Mouse (Mus musculus): ENCODE data around the gene Gm6880. TPM values are rescaled to one million over a fixed set of nuclear protein-coding genes. Genes with fewer than 3 reads are reported as not detected.
"Not testable (repeated sequence)": the region's sequence is repeated elsewhere in the genome, so short reads cannot be mapped to it uniquely, and the experiment has no call there.

Gene Gm6880
- not detected in 2 replicates for polyA plus RNA-seq (2016; fragmentation: Nextera tagmentation; extraction: Ambion mirVana)

GRCm38 (mm10) chrX:74481349-74481885 is at the start of gene Gm6880:
Gene Gm6880, minus strand, starts transcription at chrX:74481399.
- not testable (repeated sequence) for H3K36me3 ChIP-seq (replicated peaks)

GRCm38 (mm10) chrX:74517461-74517860 is 36.3 kb upstream of the Gm6880 start:
- not testable (repeated sequence) for H3K27ac ChIP-seq (replicated peaks); DNase-seq (ENCODE audit: low spot score); H3K36me3 ChIP-seq (replicated peaks); H3K4me1 ChIP-seq; H3K4me3 ChIP-seq; H3K27me3 ChIP-seq (replicated peaks; ENCODE audit: low read depth, poor library complexity, severe bottlenecking); H3K9me3 ChIP-seq

More at GRCm38 (mm10) chrX:74481349-74481885, at the start of gene Gm6880:
- H3K9me3 ChIP-seq; DNase-seq (ENCODE audit: low spot score); H3K4me3 ChIP-seq; H3K4me1 ChIP-seq; H3K27ac ChIP-seq (replicated peaks); H3K27me3 ChIP-seq (replicated peaks; ENCODE audit: low read depth, poor library complexity, severe bottlenecking): not testable (repeated sequence)
- 81% methylated on average over 14 of the region's 14 CpGs for WGBS

- Histone ChIP-seq H3K4me1 (no peaks in the 10 kb centered on the region), H3K27me3 (replicated peaks; ENCODE audit: low read depth, poor library complexity, severe bottlenecking) (no peaks in the 10 kb centered on the region), H3K9me3 (no peaks in the 10 kb centered on the region), H3K4me3 (no peak overlapping the region), H3K27ac (replicated peaks) (no peak overlapping the region), H3K36me3 (replicated peaks) (no peaks in the 10 kb centered on the region)
- DNase-seq (ENCODE audit: low spot score) = no peak
- 69% methylated on average over 1 of the region's 1 CpGs for WGBS
Measured at GRCm38 (mm10) chrX:74497131-74497530, 15.9 kb upstream of the Gm6880 start.

GRCm38 (mm10) chrX:74452773-74453172 is 28.4 kb downstream of the Gm6880 start:
- no peak overlapping the region for H3K4me3 ChIP-seq
- DNase-seq (ENCODE audit: low spot score) = no peak
- no peaks in the 10 kb centered on the region for H3K9me3 ChIP-seq
- peaks cover 10% of the 10 kb centered on the region; the same call in 1 of the 2 replicates for H3K36me3 ChIP-seq (replicated peaks)
- no peak overlapping the region for H3K27ac ChIP-seq (replicated peaks)
- no peaks in the 10 kb centered on the region for H3K4me1 ChIP-seq
- H3K27me3 ChIP-seq (replicated peaks; ENCODE audit: low read depth, poor library complexity, severe bottlenecking) = no peaks in the 10 kb centered on the region
- WGBS = 17% methylated on average over 4 of the region's 4 CpGs

GRCm38 (mm10) chrX:74451157-74451912 is 29.9 kb downstream of the Gm6880 start:
- H3K27me3 ChIP-seq (replicated peaks; ENCODE audit: low read depth, poor library complexity, severe bottlenecking) = no peaks in the 10 kb centered on the region
- DNase-seq (ENCODE audit: low spot score) = no peak
- H3K9me3 ChIP-seq = no peaks in the 10 kb centered on the region
- H3K4me1 ChIP-seq = no peaks in the 10 kb centered on the region
- WGBS = 83% methylated on average over 4 of the region's 4 CpGs
- H3K4me3 ChIP-seq = no peak overlapping the region
- peaks cover 13% of the 10 kb centered on the region; the same call in 1 of the 2 replicates for H3K36me3 ChIP-seq (replicated peaks)
- no peak overlapping the region for H3K27ac ChIP-seq (replicated peaks)

Other genes starting within 250 kb of the Gm6880 start
- gene Flna, start 231.6 kb downstream of the Gm6880 start, polyA plus RNA-seq (2016; fragmentation: Nextera tagmentation; extraction: Ambion mirVana) = 315 and 331 TPM in 2 replicates
- gene Emd, start 226.7 kb downstream of the Gm6880 start, polyA plus RNA-seq (2016; fragmentation: Nextera tagmentation; extraction: Ambion mirVana) = 25.9 and 27.8 TPM in 2 replicates
- 846 and 850 TPM in 2 replicates for gene Rpl10, start 210.6 kb downstream of the Gm6880 start, polyA plus RNA-seq (2016; fragmentation: Nextera tagmentation; extraction: Ambion mirVana)
- 68.8 and 70.4 TPM in 2 replicates for gene Taz, start 199.5 kb downstream of the Gm6880 start, polyA plus RNA-seq (2016; fragmentation: Nextera tagmentation; extraction: Ambion mirVana)
- 4.2 and 4.7 TPM in 2 replicates for gene Dnase1l1, start 199.1 kb downstream of the Gm6880 start, polyA plus RNA-seq (2016; fragmentation: Nextera tagmentation; extraction: Ambion mirVana)
- 86.4 and 91.5 TPM in 2 replicates for gene Atp6ap1, start 184.3 kb downstream of the Gm6880 start, polyA plus RNA-seq (2016; fragmentation: Nextera tagmentation; extraction: Ambion mirVana)
- gene Gdi1, start 176.4 kb downstream of the Gm6880 start, polyA plus RNA-seq (2016; fragmentation: Nextera tagmentation; extraction: Ambion mirVana) = 231 and 251 TPM in 2 replicates
- 60.2 and 60.4 TPM in 2 replicates for gene Fam50a, start 168.4 kb downstream of the Gm6880 start, polyA plus RNA-seq (2016; fragmentation: Nextera tagmentation; extraction: Ambion mirVana)
- 18.3 and 19.6 TPM in 2 replicates for gene Plxna3, start 152.3 kb downstream of the Gm6880 start, polyA plus RNA-seq (2016; fragmentation: Nextera tagmentation; extraction: Ambion mirVana)
- 114 and 119 TPM in 2 replicates for gene Lage3, start 127.8 kb downstream of the Gm6880 start, polyA plus RNA-seq (2016; fragmentation: Nextera tagmentation; extraction: Ambion mirVana)
- gene Ubl4a, start 108.2 kb downstream of the Gm6880 start, polyA plus RNA-seq (2016; fragmentation: Nextera tagmentation; extraction: Ambion mirVana) = 61.1 and 69.8 TPM in 2 replicates
- gene Slc10a3, start 108.0 kb downstream of the Gm6880 start, polyA plus RNA-seq (2016; fragmentation: Nextera tagmentation; extraction: Ambion mirVana) = 12.3 and 13.0 TPM in 2 replicates
- 23.7 and 23.8 TPM in 2 replicates for gene Fam3a, start 88.1 kb downstream of the Gm6880 start, polyA plus RNA-seq (2016; fragmentation: Nextera tagmentation; extraction: Ambion mirVana)
- gene Ikbkg, start 88.1 kb downstream of the Gm6880 start, polyA plus RNA-seq (2016; fragmentation: Nextera tagmentation; extraction: Ambion mirVana) = 18.7 and 18.9 TPM in 2 replicates
- gene G6pdx, start 52.2 kb downstream of the Gm6880 start, polyA plus RNA-seq (2016; fragmentation: Nextera tagmentation; extraction: Ambion mirVana) = 54.7 and 57.3 TPM in 2 replicates
- gene Olfr1326-ps1, start 93.5 kb upstream of the Gm6880 start, polyA plus RNA-seq (2016; fragmentation: Nextera tagmentation; extraction: Ambion mirVana) = not detected in 2 replicates
- gene Olfr1325, start 111.3 kb upstream of the Gm6880 start, polyA plus RNA-seq (2016; fragmentation: Nextera tagmentation; extraction: Ambion mirVana) = not detected in 2 replicates
- not detected in 2 replicates for gene Gm5640, start 164.2 kb upstream of the Gm6880 start, polyA plus RNA-seq (2016; fragmentation: Nextera tagmentation; extraction: Ambion mirVana)